ENCODE assay signal across 31 mouse cellular contexts in the genomic region with DNA sequence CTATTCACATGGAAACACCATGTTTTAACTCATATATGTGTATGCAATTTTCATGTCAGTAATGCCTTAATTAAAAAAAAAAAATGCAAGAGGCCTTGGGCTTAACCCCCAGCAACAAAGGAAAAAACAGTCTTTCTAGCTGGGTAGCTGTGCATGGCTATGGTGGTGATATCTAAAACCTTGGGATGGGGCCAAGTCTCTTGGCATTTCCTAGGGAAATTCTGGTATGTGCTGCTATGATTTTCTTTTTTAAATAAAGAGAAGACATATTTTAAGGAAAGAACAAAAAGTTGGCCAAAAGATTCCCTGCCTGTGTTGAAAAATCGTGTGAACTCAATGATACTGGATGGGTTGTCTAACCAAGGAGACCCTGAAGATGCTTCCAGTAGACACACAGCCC. TPM values are rescaled to one million over a fixed set of nuclear protein-coding genes. Genes with fewer than 3 reads are reported as not detected.
A peak's percentile ranks its signal among the peaks of the same experiment; 100 is the strongest.
DNase-seq lines count a peak whose midpoint lies in the region; ATAC-seq and TF ChIP-seq lines count a peak whose summit lies in the region.
"Had no signal": no experiment of that assay in that cellular context is flagged by ENCODE, and none has a peak within 500 bp of the region (broad histone marks: within the 10 kb centered on the region; RNA-seq: fewer than 3 reads in every experiment).

No protein-coding gene starts in this region.

- H3K4me3 ChIP-seq in kidney, adult 2 months (ENCODE audit: insufficient read depth, low read depth, low read length) = no peak overlapping the region
- no peak overlapping the region for H3K4me3 ChIP-seq in lung, embryonic 14.5 days (ENCODE audit: low read depth, low read length)
- H3K4me3 ChIP-seq: embryonic facial prominence, embryonic 13.5 days; erythroblast, embryonic 14.5 days; heart, embryonic 10.5 days; left cerebral cortex, adult 2 months; limb, embryonic 12.5 days; midbrain, embryonic 10.5 days; midbrain, embryonic 15.5 days had no signal

- no peaks in the 10 kb centered on the region for H3K9me3 ChIP-seq in lung, embryonic 14.5 days (ENCODE audit: low read depth, low read length)
- H3K9me3 ChIP-seq: embryonic facial prominence, embryonic 13.5 days; G1E; heart, embryonic 10.5 days; limb, embryonic 12.5 days; midbrain, embryonic 10.5 days; midbrain, embryonic 15.5 days had no signal

- H3K27ac ChIP-seq in kidney, adult 2 months (ENCODE audit: insufficient read depth, low read depth, low read length) = peak overlapping the region; percentile 50; the same call in 1 of the 2 replicates
- H3K27ac ChIP-seq in lung, embryonic 14.5 days (ENCODE audit: low read depth) = no peak overlapping the region
- H3K27ac ChIP-seq: embryonic facial prominence, embryonic 13.5 days; heart, embryonic 10.5 days; hindbrain, embryonic 14.5 days; kidney, postnatal 0 days; limb, embryonic 12.5 days; midbrain, embryonic 10.5 days; midbrain, embryonic 15.5 days had no signal

- no peak overlapping the region for H3K9ac ChIP-seq in lung, embryonic 14.5 days
- H3K9ac ChIP-seq: embryonic facial prominence, embryonic 13.5 days; hindbrain, embryonic 14.5 days; limb, embryonic 12.5 days; midbrain, embryonic 15.5 days had no signal

- H3K27me3 ChIP-seq in kidney, adult 2 months (replicated peaks; ENCODE audit: control insufficient read depth, insufficient read depth, low read length) = no peaks in the 10 kb centered on the region
- no peaks in the 10 kb centered on the region for H3K27me3 ChIP-seq in lung, embryonic 14.5 days (ENCODE audit: insufficient read depth, low read length)
- H3K27me3 ChIP-seq: embryonic facial prominence, embryonic 13.5 days; limb, embryonic 12.5 days; midbrain, embryonic 15.5 days; Patski had no signal

- no peak for TF ChIP-seq POLR2A in kidney, adult 2 months (IDR thresholded peaks at IDR 0.05; ENCODE audit: low read depth, low read length)

- no peaks in the 10 kb centered on the region for H3K36me3 ChIP-seq in kidney, adult 2 months (ENCODE audit: control insufficient read depth, insufficient read depth, low read length)
- no peaks in the 10 kb centered on the region for H3K36me3 ChIP-seq in lung, embryonic 14.5 days (ENCODE audit: insufficient read depth)
- H3K36me3 ChIP-seq: embryonic facial prominence, embryonic 13.5 days; heart, embryonic 10.5 days; limb, embryonic 12.5 days; midbrain, embryonic 10.5 days; midbrain, embryonic 15.5 days had no signal

- DNase-seq in adrenal gland, postnatal 14 days = peak; percentile 35
- no peak for DNase-seq in adrenal gland, adult 8-10 months
- DNase-seq in kidney, adult 2 months = peak; percentile 50
- no peak for DNase-seq in kidney, adult 18-20 months
- DNase-seq in lung, embryonic 14.5 days = peak; percentile 70
- DNase-seq in lung, postnatal 14 days = no peak
- DNase-seq in adipocyte (ENCODE audit: low spot score) = peak; percentile 32
- DNase-seq: cerebellum, adult 11 months; cerebellum, adult 9-10 months; cerebellum, postnatal 36 days; embryo, embryonic 11 days; gastrocnemius, postnatal 25 days; heart, postnatal 36 days; right cerebral cortex, adult 18-20 months; spleen, adult 18-20 months; thymus, postnatal 14 days had no signal

- no peak for ATAC-seq in lung, embryonic 14.5 days (ENCODE audit: insufficient read depth)
- ATAC-seq in megakaryocyte, adult 5-6 weeks (ENCODE audit: poor library complexity, severe bottlenecking) = no peak
- ATAC-seq: intestine, postnatal 0 days; midbrain, embryonic 15.5 days; Patski had no signal

- WGBS in kidney, adult 2 months = 65% methylated on average over 1 of the region's 1 CpGs
- 42% methylated on average over 1 of the region's 1 CpGs for WGBS in lung, embryonic 14.5 days

- no peak overlapping the region for H3K4me2 ChIP-seq in lung, embryonic 14.5 days
- H3K4me2 ChIP-seq: embryonic facial prominence, embryonic 13.5 days; hindbrain, embryonic 14.5 days; limb, embryonic 12.5 days; liver, embryonic 11.5 days; midbrain, embryonic 15.5 days had no signal

- TF ChIP-seq CTCF in kidney, adult 2 months (conservative IDR thresholded peaks at IDR 0.05; ENCODE audit: insufficient read depth, insufficient read length, low read depth, low read length) = no peak
- no peak for TF ChIP-seq CTCF in lung, embryonic 14.5 days (IDR thresholded peaks at IDR 0.05; ENCODE audit: low read depth)

- peaks cover 10% of the 10 kb centered on the region; the same call in 1 of the 2 replicates for H3K4me1 ChIP-seq in kidney, adult 2 months (ENCODE audit: control insufficient read depth, insufficient read depth, low read length)
- peaks cover 7% of the 10 kb centered on the region for H3K4me1 ChIP-seq in lung, embryonic 14.5 days (ENCODE audit: insufficient read depth)
- H3K4me1 ChIP-seq: embryonic facial prominence, embryonic 13.5 days; limb, embryonic 12.5 days had no signal

RNA-seq across cellular contexts. Expression of gene Smap2, which starts 21.1 kb away (rescaled TPM):
- 31.5 and 42.3 TPM in 2 replicates for total RNA-seq in adrenal gland, postnatal 14 days (2021)
- 10 to 100 TPM; 36.5 to 42.7 (median 40.3) TPM for total RNA-seq in adrenal gland, adult 8-10 months (2022)
- 20.5 and 27.3 TPM in 2 replicates for polyA plus RNA-seq in kidney, adult 2 months (2012; rRNA removed)
- polyA plus RNA-seq in lung, embryonic 14.5 days (2014; fragmentation: Nextera tagmentation; extraction: Ambion mirVana) = 19.2 and 19.7 TPM in 2 replicates
- 95.9 and 115 TPM in 2 replicates for total RNA-seq in megakaryocyte, adult 5-6 weeks (2015)
- total RNA-seq in megakaryocyte, adult 5-6 weeks (2017) = 37.2 and 62.2 TPM in 2 replicates

RNA-seq across cellular contexts. Expression of gene Col9a2, which starts 43.3 kb away (rescaled TPM):
- total RNA-seq in adrenal gland, postnatal 14 days (2021) = 1.0 and 1.1 TPM in 2 replicates
- total RNA-seq in adrenal gland, adult 8-10 months (2022) = under 1 TPM; 0.40 to 0.78 (median 0.57) TPM
- polyA plus RNA-seq in kidney, adult 2 months (2012; rRNA removed) = not detected in 2 replicates
- polyA plus RNA-seq in lung, embryonic 14.5 days (2014; fragmentation: Nextera tagmentation; extraction: Ambion mirVana) = 8.2 and 9.3 TPM in 2 replicates
- total RNA-seq in megakaryocyte, adult 5-6 weeks (2015) = not detected in 2 replicates
- not detected in 2 replicates for total RNA-seq in megakaryocyte, adult 5-6 weeks (2017)
- total RNA-seq: G1E; neutrophil, adult 5-6 weeks had no signal
- polyA plus RNA-seq: G1E had no signal

RNA-seq across cellular contexts. Expression of gene Zfp69, which starts 44.4 kb away (rescaled TPM):
- 2.4 and 3.4 TPM in 2 replicates for total RNA-seq in adrenal gland, postnatal 14 days (2021)
- 1 to 10 TPM; 1.5 to 3.4 (median 2.9) TPM for total RNA-seq in adrenal gland, adult 8-10 months (2022)
- 1.3 and 1.4 TPM in 2 replicates for polyA plus RNA-seq in kidney, adult 2 months (2012; rRNA removed)
- 7.8 and 9.4 TPM in 2 replicates for polyA plus RNA-seq in lung, embryonic 14.5 days (2014; fragmentation: Nextera tagmentation; extraction: Ambion mirVana)
- total RNA-seq in megakaryocyte, adult 5-6 weeks (2015) = 1.0 and 2.3 TPM in 2 replicates
- 0.85 and 0.92 TPM in 2 replicates for total RNA-seq in megakaryocyte, adult 5-6 weeks (2017)

Comparison
In these comparisons a context has a peak if more than half of its experiments do, and no peak if none do; other contexts are left out.
1. DNase-seq: peak in adrenal gland, postnatal 14 days (single experiment), kidney, adult 2 months (single experiment), lung, embryonic 14.5 days (single experiment) and adipocyte (single experiment); none in adrenal gland, adult 8-10 months (single experiment), kidney, adult 18-20 months (single experiment) and lung, postnatal 14 days (single experiment).